Mouse (Mus musculus): ENCODE data around the gene Kansl2.
A peak's percentile ranks its signal among the peaks of the same experiment; 100 is the strongest.

Kansl2 gene

DNA sequence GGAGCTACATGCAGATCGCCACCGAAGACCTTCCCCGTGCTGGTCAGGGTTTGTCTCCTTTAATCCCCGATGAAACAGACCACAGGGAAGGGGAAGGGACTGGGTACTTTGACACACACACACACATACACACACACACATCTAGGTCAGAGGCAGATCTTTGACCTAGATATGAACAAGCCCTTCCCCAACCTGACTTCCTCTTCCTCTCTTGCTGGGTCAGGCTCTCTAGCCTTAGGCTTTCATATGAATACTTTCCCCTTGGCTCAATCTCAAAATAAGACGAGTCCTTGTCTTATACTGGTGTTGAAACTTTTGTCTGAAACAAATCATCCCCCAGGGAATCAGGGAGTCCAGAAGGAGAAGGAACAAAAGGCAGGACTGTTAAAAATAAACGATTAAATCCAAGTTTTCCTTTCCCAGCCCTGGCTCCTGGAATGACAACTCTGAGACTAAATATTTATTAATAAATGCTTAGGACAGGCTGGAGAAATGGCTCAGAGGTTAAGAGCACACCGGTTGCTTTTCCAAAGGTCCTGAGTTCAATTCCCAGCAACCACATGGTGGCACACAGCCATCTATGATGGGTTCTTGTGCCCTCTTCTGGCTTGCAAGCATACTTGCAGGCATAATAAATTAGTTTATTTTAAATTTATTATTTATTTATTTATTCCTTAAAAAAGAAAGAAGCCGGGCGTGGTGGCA is 27.7 kb downstream of the Kansl2 start:
- DNase-seq (ENCODE audit: extremely low read depth, insufficient read length, low spot score), result no peak

DNA sequence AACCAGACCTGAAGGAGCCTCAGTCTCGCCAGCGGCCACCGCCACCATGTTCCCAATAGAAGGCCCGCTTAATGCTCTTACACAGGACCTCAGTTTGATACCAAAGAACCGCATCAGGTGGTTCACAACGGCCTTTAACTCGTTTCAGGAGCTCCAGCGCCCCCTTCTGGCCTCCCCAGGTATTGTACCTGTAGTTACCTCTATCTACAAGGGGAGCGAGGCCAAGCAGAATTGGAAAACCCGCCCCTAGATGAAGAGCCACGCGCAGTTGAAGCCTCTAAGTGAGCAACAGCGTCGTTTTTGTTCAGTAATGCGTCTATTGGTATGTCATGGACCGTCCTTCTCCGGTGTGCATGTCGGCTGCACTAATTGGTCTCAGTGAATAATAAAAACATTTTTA is 29.6 kb downstream of the Kansl2 start:
- DNase-seq (ENCODE audit: extremely low read depth, insufficient read length, low spot score), result peak; percentile 30

DNA sequence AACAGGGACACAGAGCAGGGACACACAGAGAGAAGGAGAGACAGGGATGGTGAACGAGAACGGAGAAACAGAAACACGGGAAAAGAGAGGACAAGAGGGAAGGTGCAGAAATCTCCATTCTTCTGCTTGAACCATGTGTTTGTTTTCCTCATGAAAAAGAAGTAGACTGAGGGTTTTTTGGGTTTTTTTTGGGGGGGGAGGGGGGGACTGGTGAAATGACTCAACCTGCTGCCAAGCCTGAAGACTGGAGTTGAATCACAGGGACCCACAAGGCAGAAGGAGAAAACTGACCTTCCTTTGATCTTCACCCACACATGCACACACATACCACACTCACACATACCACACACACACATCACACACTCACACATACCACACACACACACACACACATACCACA is 30.7 kb downstream of the Kansl2 start:
- DNase-seq (ENCODE audit: extremely low read depth, insufficient read length, low spot score), result no peak

DNA sequence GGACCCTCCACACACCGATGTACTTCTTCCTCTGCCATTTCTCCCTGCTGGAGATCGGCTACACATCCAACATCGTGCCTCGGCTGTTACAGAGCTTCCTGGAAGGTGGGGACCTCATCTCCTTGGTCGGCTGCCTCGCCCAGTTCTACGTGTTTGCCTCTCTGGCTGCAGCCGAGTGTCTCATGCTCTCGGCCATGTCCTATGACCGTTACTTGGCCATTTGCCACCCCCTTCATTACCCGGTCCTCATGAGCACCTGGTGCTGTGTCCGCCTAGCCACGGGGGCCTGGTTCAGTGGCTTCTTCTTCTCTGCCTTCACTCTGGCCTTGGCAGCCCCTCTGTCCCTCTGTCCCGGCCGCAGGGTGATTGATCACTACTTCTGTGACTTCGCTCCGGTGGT is 36.4 kb downstream of the Kansl2 start:
- no peak for DNase-seq (ENCODE audit: extremely low read depth, insufficient read length, low spot score)

GRCm38 (mm10) chr15:98492102-98492501 is 42.0 kb downstream of the Kansl2 start, which contains the start of gene Olfr279:
Gene Olfr279, plus strand, starts transcription at chr15:98492402.
- DNase-seq (ENCODE audit: extremely low read depth, insufficient read length, low spot score), result no peak

- no peak for DNase-seq (ENCODE audit: extremely low read depth, insufficient read length, low spot score)
These were observed 42.7 kb downstream of the Kansl2 start for GRCm38 (mm10) chr15:98491332-98491731.

GRCm38 (mm10) chr15:98486433-98487021 is 47.5 kb downstream of the Kansl2 start:
- DNase-seq (ENCODE audit: extremely low read depth, insufficient read length, low spot score), result no peak

DNA sequence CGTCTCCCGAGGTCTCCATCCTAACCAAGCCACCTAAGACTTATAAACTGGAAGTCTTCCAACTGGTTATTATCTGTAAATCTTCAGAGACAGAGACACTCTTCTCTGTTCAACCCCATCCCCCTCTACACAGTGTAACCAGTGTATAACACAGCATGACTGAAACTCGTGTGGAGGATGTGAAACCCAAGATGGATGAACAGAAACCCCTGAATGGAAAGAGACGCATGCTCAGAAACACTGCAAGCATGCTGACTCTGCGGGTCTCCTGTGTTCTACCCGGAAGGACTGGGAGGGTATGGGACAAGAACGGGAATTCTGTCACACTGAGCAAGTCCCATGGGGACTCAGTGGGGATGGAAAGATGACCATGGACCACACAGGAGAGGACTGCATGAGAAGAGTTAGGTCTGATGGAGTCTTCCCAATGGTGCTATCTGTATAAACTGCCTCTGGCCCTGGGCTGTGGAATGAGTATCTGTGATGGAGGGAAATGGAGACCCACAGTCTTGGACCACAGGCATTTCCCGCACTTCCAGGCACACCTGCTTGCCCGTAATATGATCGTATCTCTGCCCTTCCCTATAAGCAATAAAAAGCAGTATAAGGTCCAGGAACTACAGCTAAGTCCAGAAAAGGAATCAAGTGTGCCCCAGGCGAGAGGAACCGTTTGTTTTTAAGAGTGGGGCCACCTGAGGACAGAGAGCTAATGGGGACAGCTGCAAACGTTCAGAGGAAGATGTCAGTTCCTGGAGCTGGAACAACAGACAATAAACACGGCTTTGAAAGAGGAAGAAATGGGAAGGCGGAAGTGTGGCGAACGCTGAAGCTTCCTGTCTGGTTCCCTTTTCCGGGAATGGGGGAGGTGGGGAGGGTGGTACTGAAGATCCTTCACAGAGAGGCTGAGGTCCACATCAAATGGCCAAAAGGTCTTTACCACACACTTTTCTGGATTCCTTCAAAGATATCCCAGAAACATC is 49.9 kb downstream of the Kansl2 start:
- DNase-seq (ENCODE audit: extremely low read depth, insufficient read length, low spot score), result no peak

DNA sequence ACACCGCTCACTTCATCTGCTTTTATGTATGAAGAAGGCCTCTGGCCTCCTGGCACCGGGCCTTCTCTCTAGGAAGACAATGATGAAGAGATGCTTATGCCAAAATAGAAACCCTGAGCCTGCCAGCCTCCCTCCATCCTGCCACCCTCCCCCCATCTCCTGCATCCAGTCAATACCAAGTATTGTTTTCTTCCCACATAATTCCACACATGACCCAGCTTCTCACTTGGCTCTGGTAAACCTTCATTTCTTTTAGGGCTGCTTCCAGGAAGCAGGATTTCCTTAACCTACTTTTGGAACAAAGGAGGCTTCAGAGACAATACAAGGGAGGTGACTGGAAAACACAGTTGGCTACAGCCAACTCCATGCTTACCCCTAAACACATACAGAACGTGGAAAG is 51.4 kb downstream of the Kansl2 start, which contains the start of gene Lalba:
Gene Lalba (minus strand): TSS at position 21 of the 400 bp plus-strand sequence.
- DNase-seq (ENCODE audit: extremely low read depth, insufficient read length, low spot score), result no peak

DNA sequence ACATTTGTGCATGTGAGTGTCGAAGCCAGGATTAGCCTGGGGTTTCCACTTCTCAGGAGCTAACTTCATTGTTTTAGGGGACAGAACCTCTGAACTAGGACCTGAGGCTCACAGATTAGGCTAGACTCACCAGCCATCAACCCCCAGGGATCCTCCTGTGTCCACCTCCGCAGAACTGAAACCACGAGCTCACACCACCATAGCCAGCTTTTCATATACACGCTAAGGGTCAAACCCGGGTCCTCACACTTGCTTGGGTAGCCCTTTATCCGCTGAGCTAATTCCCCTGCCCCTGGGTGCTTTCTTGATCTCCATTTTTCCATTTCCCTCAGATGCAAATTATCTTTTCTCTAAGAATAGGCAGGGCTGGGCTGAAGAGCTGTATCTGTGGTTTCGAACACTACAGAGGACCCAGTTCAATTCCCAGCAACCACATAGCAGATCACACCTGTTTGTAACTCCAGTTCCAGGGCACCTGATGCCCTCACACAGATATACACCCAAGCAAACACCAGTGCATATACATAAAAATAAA is 54.4 kb downstream of the Kansl2 start:
- DNase-seq (ENCODE audit: extremely low read depth, insufficient read length, low spot score), result no peak

GRCm38 (mm10) chr15:98476281-98476680 is 57.8 kb downstream of the Kansl2 start:
- DNase-seq (ENCODE audit: extremely low read depth, insufficient read length, low spot score), result no peak

- no peak for DNase-seq (ENCODE audit: extremely low read depth, insufficient read length, low spot score)
These were observed 58.7 kb downstream of the Kansl2 start for GRCm38 (mm10) chr15:98475382-98475781.

GRCm38 (mm10) chr15:98474958-98475357 is 59.1 kb downstream of the Kansl2 start:
- no peak for DNase-seq (ENCODE audit: extremely low read depth, insufficient read length, low spot score)

- DNase-seq (ENCODE audit: extremely low read depth, insufficient read length, low spot score), result no peak
These were observed 62.5 kb downstream of the Kansl2 start for GRCm38 (mm10) chr15:98471539-98471938.

GRCm38 (mm10) chr15:98469596-98469995 is 64.5 kb downstream of the Kansl2 start, which contains the start of gene OR5BS1P:
Gene OR5BS1P, plus strand, starts transcription at chr15:98469896.
- DNase-seq (ENCODE audit: extremely low read depth, insufficient read length, low spot score), result no peak

All from 3134 (cell line).